ENCODE assay signal across 26 mouse cellular contexts in genomic region chr14:51495781-51496180, GRCm38 (mm10). TPM values are rescaled to one million over a fixed set of nuclear protein-coding genes. Genes with fewer than 3 reads are reported as not detected.
DNase-seq lines count a peak whose midpoint lies in the region; ATAC-seq lines count a peak whose summit lies in the region.
"Had no signal": no experiment of that assay in that cellular context is flagged by ENCODE, and none has a peak within 500 bp of the region (broad histone marks: within the 10 kb centered on the region; RNA-seq: fewer than 3 reads in every experiment).

No protein-coding gene starts in this region.

- H3K4me1 ChIP-seq in midbrain, embryonic 11.5 days (ENCODE audit: control insufficient read depth, insufficient read depth, low read length): no peaks in the 10 kb centered on the region
- H3K4me1 ChIP-seq in midbrain, embryonic 10.5 days: no peaks in the 10 kb centered on the region
- H3K4me1 ChIP-seq: embryonic facial prominence, embryonic 13.5 days; forebrain, embryonic 12.5 days; heart, embryonic 12.5 days; hindbrain, embryonic 10.5 days; hindbrain, embryonic 15.5 days had no signal

- H3K9me3 ChIP-seq in midbrain, embryonic 11.5 days (ENCODE audit: control insufficient read depth, low read length): no peaks in the 10 kb centered on the region
- H3K9me3 ChIP-seq in midbrain, embryonic 10.5 days (replicated peaks): no peaks in the 10 kb centered on the region
- H3K9me3 ChIP-seq: embryonic facial prominence, embryonic 13.5 days; forebrain, embryonic 12.5 days; heart, embryonic 12.5 days; hindbrain, embryonic 10.5 days; hindbrain, embryonic 15.5 days had no signal

- peak; percentile 14 to 24 for DNase-seq in adrenal gland, postnatal 36 days
- DNase-seq in adrenal gland, adult 8-10 months: no peak
- DNase-seq in midbrain, embryonic 11.5 days (ENCODE audit: low spot score, missing footprints): peak; percentile 81
- no peak for DNase-seq in midbrain, embryonic 10.5 days (ENCODE audit: low spot score)
- DNase-seq in 416B (ENCODE audit: low read depth): peak; percentile 35
- DNase-seq in brain, adult 2 months (ENCODE audit: low read depth, low spot score): peak; percentile 2
- DNase-seq in layer of hippocampus, adult 18-20 months (ENCODE audit: low spot score in 2 of 2): no peak
- no peak for DNase-seq in gastrocnemius, postnatal 25 days
- DNase-seq: cerebellum, adult 18-20 months; cerebellum, adult 9-11 months; cerebellum, postnatal 36 days; forebrain, postnatal 0 days; gastrocnemius, postnatal 14 days had no signal

- no peak for ATAC-seq in midbrain, embryonic 11.5 days (ENCODE audit: low FRiP score)
- ATAC-seq: forebrain, postnatal 0 days; inflammation-experienced regulatory T-cells, adult 6 months; intestine, postnatal 0 days had no signal

- H3K4me3 ChIP-seq in midbrain, embryonic 11.5 days (ENCODE audit: low read depth, low read length): no peak overlapping the region
- no peak overlapping the region for H3K4me3 ChIP-seq in midbrain, embryonic 10.5 days
- H3K4me3 ChIP-seq: embryonic facial prominence, embryonic 13.5 days; forebrain, embryonic 12.5 days; heart, embryonic 12.5 days; hindbrain, embryonic 10.5 days; hindbrain, embryonic 15.5 days had no signal

- H3K27me3 ChIP-seq in midbrain, embryonic 11.5 days (ENCODE audit: control insufficient read depth, insufficient read depth, low read length): no peaks in the 10 kb centered on the region
- no peaks in the 10 kb centered on the region for H3K27me3 ChIP-seq in midbrain, embryonic 10.5 days (ENCODE audit: low read depth, poor library complexity, severe bottlenecking)
- H3K27me3 ChIP-seq: embryonic facial prominence, embryonic 13.5 days; forebrain, embryonic 12.5 days; heart, embryonic 12.5 days; hindbrain, embryonic 15.5 days had no signal

- 83% methylated on average over 2 of the region's 2 CpGs for WGBS in midbrain, embryonic 11.5 days
- WGBS in midbrain, embryonic 10.5 days: 83% methylated on average over 2 of the region's 2 CpGs

- no peaks in the 10 kb centered on the region for H3K36me3 ChIP-seq in midbrain, embryonic 11.5 days (ENCODE audit: control insufficient read depth, insufficient read depth, low read length)
- no peaks in the 10 kb centered on the region for H3K36me3 ChIP-seq in midbrain, embryonic 10.5 days
- H3K36me3 ChIP-seq: embryonic facial prominence, embryonic 13.5 days; forebrain, embryonic 12.5 days; heart, embryonic 12.5 days; hindbrain, embryonic 10.5 days; hindbrain, embryonic 15.5 days had no signal

- H3K9ac ChIP-seq in midbrain, embryonic 11.5 days (ENCODE audit: low read length): no peak overlapping the region
- H3K9ac ChIP-seq: embryonic facial prominence, embryonic 13.5 days; forebrain, embryonic 12.5 days; forebrain, postnatal 0 days; heart, embryonic 12.5 days; hindbrain, embryonic 15.5 days had no signal

- no peak overlapping the region for H3K4me2 ChIP-seq in midbrain, embryonic 11.5 days
- H3K4me2 ChIP-seq: embryonic facial prominence, embryonic 13.5 days; forebrain, embryonic 12.5 days; heart, embryonic 12.5 days; hindbrain, embryonic 15.5 days had no signal

- no peak overlapping the region for H3K27ac ChIP-seq in midbrain, embryonic 11.5 days (ENCODE audit: low read depth, low read length)
- no peak overlapping the region for H3K27ac ChIP-seq in midbrain, embryonic 10.5 days (replicated peaks)
- H3K27ac ChIP-seq: embryonic facial prominence, embryonic 13.5 days; forebrain, embryonic 12.5 days; hindbrain, embryonic 10.5 days; hindbrain, embryonic 15.5 days had no signal

RNA-seq across cellular contexts. Expression of gene Vmn2r89, which starts 44.1 kb away (rescaled TPM):
- total RNA-seq in adrenal gland, postnatal 36 days (2021): not detected
- total RNA-seq in adrenal gland, adult 8-10 months (2022): not detected
- not detected in 2 replicates for polyA plus RNA-seq in midbrain, embryonic 11.5 days (2014; fragmentation: Nextera tagmentation; extraction: Ambion mirVana)
- not detected in 2 replicates for polyA plus RNA-seq in midbrain, embryonic 10.5 days (2016; fragmentation: Nextera tagmentation; extraction: Ambion mirVana)
- total RNA-seq in layer of hippocampus, adult 18-20 months (2021): not detected
- not detected for total RNA-seq in gastrocnemius, postnatal 25 days (2021)
- total RNA-seq: forebrain, postnatal 0 days; gastrocnemius, adult 18-20 months; gastrocnemius, postnatal 14 days; granulocyte monocyte progenitor cell, adult 5-6 weeks; heart, adult 8-10 months; heart, postnatal 25 days had no signal
- polyA plus RNA-seq: C2C12; embryonic facial prominence, embryonic 13.5 days; forebrain, embryonic 12.5 days; forebrain, postnatal 0 days; heart, embryonic 12.5 days; heart, embryonic 16.5 days; hindbrain, embryonic 10.5 days; hindbrain, embryonic 15.5 days; intestine, postnatal 0 days had no signal

RNA-seq across cellular contexts. Expression of gene Gm5622, which starts 56.8 kb away (rescaled TPM):
- not detected for total RNA-seq in adrenal gland, postnatal 36 days (2021)
- not detected for total RNA-seq in adrenal gland, adult 8-10 months (2022)
- not detected in 2 replicates for polyA plus RNA-seq in midbrain, embryonic 11.5 days (2014; fragmentation: Nextera tagmentation; extraction: Ambion mirVana)
- polyA plus RNA-seq in midbrain, embryonic 10.5 days (2016; fragmentation: Nextera tagmentation; extraction: Ambion mirVana): not detected in 2 replicates
- not detected for total RNA-seq in layer of hippocampus, adult 18-20 months (2021)
- total RNA-seq in gastrocnemius, postnatal 25 days (2021): not detected
- total RNA-seq: forebrain, postnatal 0 days; gastrocnemius, adult 18-20 months; gastrocnemius, postnatal 14 days; granulocyte monocyte progenitor cell, adult 5-6 weeks; heart, adult 8-10 months; heart, postnatal 25 days had no signal
- polyA plus RNA-seq: C2C12; embryonic facial prominence, embryonic 13.5 days; forebrain, embryonic 12.5 days; forebrain, postnatal 0 days; heart, embryonic 12.5 days; heart, embryonic 16.5 days; hindbrain, embryonic 10.5 days; hindbrain, embryonic 15.5 days; inflammation-experienced regulatory T-cells, adult 6 months; intestine, postnatal 0 days had no signal

Comparison
In these comparisons a context has a peak if more than half of its experiments do, and no peak if none do; other contexts are left out.
1. DNase-seq: peak in adrenal gland, postnatal 36 days (2 of 2), midbrain, embryonic 11.5 days (single experiment), 416B (single experiment) and brain, adult 2 months (single experiment); none in adrenal gland, adult 8-10 months (single experiment), midbrain, embryonic 10.5 days (single experiment), layer of hippocampus, adult 18-20 months (0 of 2) and gastrocnemius, postnatal 25 days (single experiment).